Mouse (Mus musculus) urinary bladder, postnatal 14 days (tissue): Measurements from ENCODE around the gene Grin2a.
A peak's percentile ranks its signal among the peaks of the same experiment; 100 is the strongest.

Source experiments
- DNase-seq: peaks from one replicate; pipeline ENCODE4 v3.0.0; 2021; ENCODE audit warnings: low spot score

Gene Grin2a

GRCm38 (mm10) chr16:9994951-9995813 lies at the start of gene Grin2a:
TSS of gene Grin2a (minus strand) at chr16:9995560.
- DNase-seq = no peak

GRCm38 (mm10) chr16:10035582-10036215 lies 40.3 kb upstream of the Grin2a start:
- DNase-seq = no peak

GRCm38 (mm10) chr16:10033416-10033979 lies 38.1 kb upstream of the Grin2a start:
- DNase-seq = no peak

- no peak for DNase-seq
These were observed 36.5 kb upstream of the Grin2a start for GRCm38 (mm10) chr16:10031891-10032290.

- no peak for DNase-seq
These were observed 31.4 kb upstream of the Grin2a start for GRCm38 (mm10) chr16:10026741-10027140.

- DNase-seq = no peak
These were observed 14.4 kb upstream of the Grin2a start for GRCm38 (mm10) chr16:10009743-10010142.

- no peak for DNase-seq
These were observed 10.2 kb upstream of the Grin2a start for GRCm38 (mm10) chr16:10005606-10006005.

- no peak for DNase-seq
These were observed 8.7 kb upstream of the Grin2a start for GRCm38 (mm10) chr16:10004096-10004495.

GRCm38 (mm10) chr16:10003001-10003400 lies 7.6 kb upstream of the Grin2a start:
- DNase-seq = no peak

GRCm38 (mm10) chr16:10001601-10002000 lies 6.2 kb upstream of the Grin2a start:
- no peak for DNase-seq

- DNase-seq = no peak
These were observed 4.6 kb upstream of the Grin2a start for GRCm38 (mm10) chr16:9999926-10000325.

GRCm38 (mm10) chr16:9997931-9998330 lies 2.6 kb upstream of the Grin2a start:
- no peak for DNase-seq

- no peak for DNase-seq
These were observed 452 bp upstream of the Grin2a start for GRCm38 (mm10) chr16:9995814-9996210.

- no peak for DNase-seq
These were observed 1.1 kb downstream of the Grin2a start for GRCm38 (mm10) chr16:9994041-9994950.

- peak; percentile 38 for DNase-seq
These were observed 1.9 kb downstream of the Grin2a start for GRCm38 (mm10) chr16:9993255-9994040.

GRCm38 (mm10) chr16:9992773-9993221 lies 2.6 kb downstream of the Grin2a start:
- DNase-seq = no peak

- DNase-seq = no peak
These were observed 3.1 kb downstream of the Grin2a start for GRCm38 (mm10) chr16:9992076-9992772.

GRCm38 (mm10) chr16:9985041-9985440 lies 10.3 kb downstream of the Grin2a start:
- DNase-seq = no peak

- no peak for DNase-seq
These were observed 14.7 kb downstream of the Grin2a start for GRCm38 (mm10) chr16:9980641-9981040.

GRCm38 (mm10) chr16:9978173-9978572 lies 17.2 kb downstream of the Grin2a start:
- no peak for DNase-seq
